Mouse (Mus musculus): ENCODE data around the gene Cep57l1.
"Not testable (repeated sequence)": the region's sequence is repeated elsewhere in the genome, so short reads cannot be mapped to it uniquely, and the experiment has no call there.

Gene Cep57l1

DNA sequence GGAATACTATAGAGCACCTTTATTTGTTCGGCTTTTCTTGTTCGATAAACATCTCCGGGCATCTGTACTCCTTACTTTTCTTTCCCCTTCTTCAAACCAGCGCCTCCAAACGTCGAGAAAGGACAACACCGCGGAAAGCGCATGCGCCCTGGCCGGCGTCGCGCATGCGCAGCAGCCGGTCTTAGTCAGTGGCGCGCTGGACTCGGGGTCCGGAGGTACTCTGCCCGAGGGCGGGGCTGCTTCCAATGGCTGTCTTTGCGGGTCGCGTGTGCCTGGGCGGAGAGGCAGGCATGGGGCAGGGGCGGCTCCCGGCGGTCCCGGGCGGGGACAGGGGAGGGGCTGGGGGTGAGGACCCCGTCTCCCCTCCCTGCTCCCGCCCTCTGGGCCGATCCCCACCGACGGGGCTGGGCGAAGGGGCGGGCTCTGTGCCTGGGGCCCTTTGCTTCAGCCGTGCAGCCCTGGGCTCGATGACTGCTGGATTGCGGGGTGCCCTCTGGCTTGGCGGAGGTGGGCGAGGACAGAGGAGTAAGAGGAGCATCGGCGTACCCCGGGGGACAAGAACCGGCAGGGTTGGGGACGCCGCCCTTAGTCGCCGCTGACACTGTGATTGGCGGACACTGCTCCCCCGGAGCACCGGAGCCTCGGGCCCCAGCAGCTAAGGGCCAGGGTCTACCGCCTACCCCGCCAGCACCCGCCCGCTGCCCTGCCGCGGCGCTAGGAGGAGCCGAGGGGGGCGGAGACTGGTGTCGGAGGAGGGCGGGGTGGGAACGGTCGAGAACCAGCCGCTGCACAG is at the start of gene Cep57l1, which contains the start of gene Sesn1:
Gene Cep57l1, minus strand, starts transcription at position 101 of the 793 bp plus-strand sequence.
Gene Sesn1, plus strand, starts transcription at position 165 of the 793 bp plus-strand sequence.
- peak; percentile 90 to 94 for DNase-seq (ENCODE audit: low spot score in 2 of 2)

DNA sequence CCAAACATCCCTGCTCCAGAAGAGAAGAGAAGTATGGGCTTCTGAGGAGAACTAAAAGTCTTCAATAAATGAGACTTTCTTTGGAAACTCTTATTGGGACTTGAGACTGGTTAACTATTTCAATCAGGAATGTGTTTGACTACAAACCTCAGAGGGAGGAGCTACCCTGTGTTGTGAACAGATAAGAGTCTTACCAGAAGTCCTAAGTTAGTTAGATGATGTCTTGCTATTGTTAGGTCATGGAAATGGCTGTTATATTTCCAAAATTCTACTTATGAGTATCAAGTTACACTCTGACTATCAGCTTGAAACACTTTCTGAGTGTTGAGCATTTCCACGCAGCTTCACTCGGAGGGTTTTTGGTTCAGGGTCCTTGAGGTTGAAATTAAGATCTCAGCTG is 39.0 kb upstream of the Cep57l1 start:
- DNase-seq (ENCODE audit: low spot score in 2 of 2): no peak

DNA sequence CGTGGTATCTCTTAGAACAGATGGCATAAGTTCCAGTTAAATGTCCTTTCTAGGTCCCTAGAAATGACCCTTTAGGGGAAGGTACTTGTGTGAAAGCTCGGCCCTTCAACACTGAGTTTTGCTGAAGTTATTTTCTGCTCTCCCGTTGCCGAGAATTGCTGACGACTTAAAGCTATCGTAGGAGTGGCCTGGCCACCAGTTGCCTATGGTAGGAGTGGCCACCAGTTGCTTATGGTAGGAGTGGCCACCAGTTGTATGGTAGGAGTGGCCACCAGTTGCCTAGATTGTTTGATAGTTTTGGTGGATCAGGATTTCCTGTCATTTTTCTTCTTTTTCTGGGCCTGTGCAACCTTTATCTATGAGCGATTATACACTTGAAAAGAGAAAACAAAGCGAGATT is 38.1 kb upstream of the Cep57l1 start:
- DNase-seq (ENCODE audit: low spot score in 2 of 2): no peak

DNA sequence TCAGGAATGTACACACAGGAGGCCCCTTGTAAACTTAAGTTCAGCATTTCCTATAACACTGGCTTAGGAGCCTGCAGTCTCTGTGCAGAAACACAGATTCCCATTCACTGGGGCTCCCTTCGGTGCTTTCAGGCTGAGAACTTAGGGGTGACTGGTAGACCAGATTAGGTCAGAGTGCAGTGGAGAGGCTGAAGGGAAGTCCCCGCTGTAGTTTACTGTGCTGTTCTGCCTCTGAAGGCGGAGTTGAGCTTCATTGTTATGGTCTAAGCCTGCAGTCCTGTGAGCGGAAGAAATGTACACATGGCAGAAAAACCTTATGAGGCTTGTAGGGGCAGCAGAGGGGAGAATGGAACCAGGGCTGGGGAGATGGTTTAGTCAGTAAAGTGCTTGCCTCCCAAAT is 29.2 kb upstream of the Cep57l1 start:
- DNase-seq (ENCODE audit: low spot score in 2 of 2): no peak

DNA sequence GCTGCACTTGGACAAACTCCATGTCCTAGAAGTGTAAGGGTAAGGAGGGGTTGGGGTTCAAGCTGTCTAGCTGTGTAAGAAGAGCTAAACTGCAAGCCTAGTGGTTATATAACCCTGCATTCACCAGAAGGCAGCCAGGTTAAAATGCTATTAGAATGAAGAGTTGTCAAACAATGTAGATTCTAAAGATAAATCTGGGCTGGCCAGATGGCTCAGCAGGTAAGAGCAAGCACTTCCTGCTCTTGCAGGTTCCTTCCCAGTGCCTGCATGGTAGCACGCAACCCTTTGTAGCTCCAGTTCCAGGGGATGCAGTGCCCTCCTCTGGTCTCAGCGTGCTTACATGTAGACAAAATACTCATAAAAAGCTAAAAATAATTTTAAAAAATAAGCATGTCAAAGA is 24.5 kb upstream of the Cep57l1 start:
- DNase-seq (ENCODE audit: low spot score in 2 of 2): no peak

DNA sequence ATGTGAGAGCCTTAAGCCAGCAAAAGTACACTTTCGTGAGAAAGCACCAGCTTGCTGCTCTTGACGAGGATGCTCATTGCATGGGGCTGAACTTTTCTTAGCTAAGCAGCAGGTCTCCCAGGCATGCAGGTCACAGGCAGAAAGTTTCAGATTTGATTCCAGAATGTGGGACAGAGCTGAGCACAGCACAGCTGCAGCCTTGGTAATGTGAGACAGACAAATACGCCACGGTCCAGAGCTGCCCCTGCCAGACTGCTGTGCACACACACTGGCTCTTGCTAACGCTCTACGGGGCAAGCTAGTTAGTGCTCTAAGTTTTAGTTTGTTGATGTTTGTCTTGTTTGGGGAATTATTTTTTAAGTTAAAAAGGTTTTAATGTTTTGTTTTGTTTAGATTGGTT is 22.5 kb upstream of the Cep57l1 start:
- no peak for DNase-seq (ENCODE audit: low spot score in 2 of 2)

DNA sequence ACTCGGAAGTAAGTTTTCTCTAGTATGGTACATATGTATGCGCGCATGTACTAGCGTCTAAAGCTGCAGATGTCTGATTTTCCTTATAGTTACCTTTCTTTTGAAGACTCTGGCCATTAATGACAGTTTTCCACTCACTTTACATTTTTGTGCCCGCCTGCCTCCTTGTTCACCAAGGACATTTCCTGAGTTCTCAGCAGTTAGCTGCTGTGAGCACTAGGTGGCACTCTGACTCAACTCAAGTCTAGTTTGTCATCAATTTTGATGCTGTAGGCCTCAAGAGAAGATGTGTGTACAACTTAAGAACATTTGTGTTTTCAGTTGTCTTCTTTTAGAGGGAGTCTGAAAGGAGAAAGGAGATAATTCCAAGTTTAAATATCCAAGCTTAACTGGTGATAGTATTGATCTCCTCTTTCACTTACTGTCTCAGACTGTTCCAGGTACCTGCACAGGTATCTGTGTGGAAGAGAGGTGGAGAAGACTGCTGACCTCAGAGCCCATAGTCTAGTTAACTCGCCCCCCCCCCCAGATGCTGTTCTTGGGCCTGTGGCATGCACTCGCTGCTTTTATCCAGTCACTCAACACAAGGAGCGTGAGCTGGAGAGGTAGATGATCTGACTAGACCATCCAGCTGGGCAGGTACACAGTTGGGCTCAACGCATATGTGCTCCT is 21.3 kb upstream of the Cep57l1 start:
- peak in 1 of 2 experiments; percentile 70 for DNase-seq (ENCODE audit: low spot score in 2 of 2)

DNA sequence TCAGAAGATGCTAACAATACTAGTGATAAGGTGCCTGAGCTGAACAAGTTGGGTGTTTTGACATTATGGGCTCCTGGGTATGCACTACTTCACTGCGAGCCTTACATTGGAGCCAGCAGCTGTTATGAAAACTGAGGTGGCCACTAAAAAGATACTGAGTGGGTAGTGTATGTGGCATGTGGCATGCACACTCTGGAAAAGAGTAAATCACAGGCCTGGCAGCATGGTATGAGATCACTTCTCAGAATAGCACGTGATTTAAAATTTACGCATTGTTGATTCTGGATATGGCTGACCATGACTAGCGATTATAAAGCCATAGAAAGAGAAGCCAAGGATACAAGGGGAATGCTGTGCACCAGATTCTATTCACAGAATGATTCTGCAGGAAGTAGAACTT is 20.8 kb upstream of the Cep57l1 start:
- DNase-seq (ENCODE audit: low spot score in 2 of 2): no peak

DNA sequence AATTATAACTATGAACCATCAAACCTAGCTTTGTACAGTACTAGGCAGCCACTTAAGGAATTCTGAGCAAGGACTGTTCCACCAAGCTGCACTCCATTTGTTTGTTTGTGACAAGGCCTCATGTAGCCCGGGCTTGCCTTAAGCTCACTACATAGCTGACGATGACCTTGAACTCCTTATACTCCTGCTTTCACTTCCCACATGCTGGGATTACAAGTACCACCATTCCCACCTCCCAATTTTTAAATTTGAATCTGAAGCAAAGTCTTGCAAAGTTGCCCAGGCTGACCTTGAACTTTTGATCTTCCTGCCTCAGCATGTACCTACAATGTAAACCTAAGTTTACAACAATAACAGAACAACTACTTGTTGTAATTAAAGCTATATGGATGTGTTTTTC is 20.3 kb upstream of the Cep57l1 start:
- DNase-seq (ENCODE audit: low spot score in 2 of 2): no peak

DNA sequence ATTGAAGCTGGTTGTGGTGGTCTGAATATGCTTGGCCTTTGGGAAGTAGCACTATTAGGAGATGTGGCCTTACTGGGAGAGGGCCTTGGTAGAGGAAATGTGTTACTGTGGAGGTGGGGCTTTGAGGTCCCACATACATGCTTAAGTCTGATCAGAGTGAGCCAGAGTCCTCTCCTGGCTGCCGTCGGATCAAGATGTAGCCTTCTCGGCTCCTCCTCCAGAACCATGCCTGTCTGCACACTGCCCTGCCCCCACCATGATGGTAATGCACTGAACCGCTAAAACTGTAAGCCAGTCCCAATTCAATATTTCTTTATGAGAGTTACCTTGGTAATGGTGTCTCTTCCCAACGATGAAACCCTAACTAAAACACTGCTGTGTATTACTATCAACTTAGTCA is 19.5 kb upstream of the Cep57l1 start:
- DNase-seq (ENCODE audit: low spot score in 2 of 2): no peak

DNA sequence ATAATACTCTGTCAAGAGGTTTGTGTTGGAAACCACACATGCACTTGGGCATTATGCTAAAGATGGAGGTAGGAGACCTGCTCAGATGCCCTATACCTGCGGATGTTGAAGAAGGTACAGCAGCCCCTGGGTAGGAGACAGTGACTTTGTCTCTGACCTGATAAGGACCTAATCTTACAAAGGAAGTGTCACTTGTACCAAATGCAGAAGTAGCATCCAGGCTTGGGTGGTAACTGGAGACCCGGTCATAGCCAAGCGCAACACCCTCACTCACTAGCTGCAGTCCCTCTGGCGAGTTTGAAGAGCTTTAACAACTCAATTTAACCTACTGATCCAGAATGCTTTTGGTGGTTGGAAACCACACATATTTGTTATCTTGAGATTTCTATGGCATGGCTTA is 18.1 kb upstream of the Cep57l1 start:
- DNase-seq (ENCODE audit: low spot score in 2 of 2): no peak

DNA sequence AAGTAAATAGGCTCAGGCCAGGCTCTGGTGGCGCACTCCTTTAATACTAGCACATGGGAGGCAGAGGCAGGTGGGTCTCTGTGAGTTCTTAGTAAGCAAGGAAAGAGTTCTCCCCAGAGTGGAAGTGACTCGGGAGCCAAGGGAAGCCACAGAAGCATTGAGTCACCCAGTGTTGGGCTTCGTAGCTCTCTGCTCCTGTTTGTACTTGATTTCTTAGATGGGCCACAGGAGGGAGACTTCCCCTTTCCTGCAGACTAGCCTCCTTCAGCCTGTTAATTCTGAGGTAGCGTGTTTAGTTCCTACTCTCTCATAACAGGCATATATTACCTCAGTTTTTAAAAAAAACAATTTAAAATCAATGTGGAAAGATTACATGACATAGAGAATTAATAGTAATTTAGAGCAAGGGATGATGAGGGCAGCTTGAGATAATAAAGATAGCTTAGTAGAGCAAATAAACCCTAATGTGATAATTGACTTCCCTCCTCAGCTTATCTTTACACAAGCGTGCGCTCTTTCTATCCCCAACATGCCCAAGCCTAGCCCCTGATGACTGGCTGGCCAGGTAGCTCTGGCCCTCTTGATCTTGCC is 16.9 kb upstream of the Cep57l1 start:
- DNase-seq (ENCODE audit: low spot score in 2 of 2): no peak

DNA sequence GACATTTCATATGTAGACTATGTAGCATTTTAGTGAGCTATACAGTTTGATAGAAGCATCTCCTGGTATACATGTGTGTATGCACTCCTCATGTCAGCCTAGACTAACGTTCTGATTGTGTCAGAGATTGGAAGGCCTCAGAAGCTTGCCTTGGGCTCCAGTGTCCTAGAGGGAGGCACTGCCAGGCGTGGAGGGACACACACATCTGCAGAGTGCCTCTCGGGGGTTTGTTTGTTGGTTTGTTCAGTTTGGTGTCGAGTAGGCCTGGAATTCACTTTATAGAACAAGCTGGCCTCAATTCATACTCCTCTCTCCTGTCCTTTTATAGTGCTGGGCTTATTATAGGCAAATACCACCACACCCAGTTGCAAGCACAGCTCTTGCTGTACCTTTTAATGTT is 16.3 kb upstream of the Cep57l1 start:
- DNase-seq (ENCODE audit: low spot score in 2 of 2): no peak

DNA sequence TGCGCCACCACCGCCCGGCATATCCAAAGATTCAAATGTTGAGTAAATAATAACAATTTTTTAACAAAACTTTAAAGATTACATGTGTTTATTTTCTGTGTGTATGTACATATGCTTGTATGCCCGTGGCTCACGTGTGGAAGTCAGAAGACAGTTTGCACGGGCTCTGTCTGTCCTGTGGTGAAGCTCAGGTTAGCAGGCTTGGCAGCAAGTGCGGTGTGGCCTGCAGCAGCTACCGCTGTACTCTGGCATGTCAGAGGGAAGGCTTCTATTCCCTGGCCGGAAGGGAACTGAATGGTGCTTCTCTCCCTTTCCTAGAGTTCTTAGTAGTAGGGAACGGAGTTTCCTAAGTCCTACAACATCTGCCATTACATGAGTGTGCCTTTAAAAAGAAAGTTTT is 15.4 kb upstream of the Cep57l1 start:
- DNase-seq (ENCODE audit: low spot score in 2 of 2): no peak

DNA sequence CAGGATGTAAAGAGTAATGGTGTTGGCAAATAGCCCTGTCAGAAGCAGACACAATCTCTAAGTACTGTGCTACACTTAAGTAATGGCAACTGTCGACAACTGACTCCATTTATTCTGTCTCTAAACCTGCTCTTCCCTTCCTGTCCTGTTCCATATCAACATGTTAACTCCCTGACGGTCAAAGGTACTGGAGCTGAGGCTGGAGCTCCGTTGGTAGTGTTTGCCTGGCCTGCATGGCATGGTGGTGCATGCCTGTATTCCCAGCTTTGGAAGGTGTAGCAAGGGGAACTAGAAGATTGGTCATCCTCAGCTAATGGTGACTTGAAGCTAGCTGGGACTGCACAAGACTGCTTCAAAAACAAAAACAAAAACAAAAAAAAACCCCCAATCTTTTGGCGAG is 14.2 kb upstream of the Cep57l1 start:
- DNase-seq (ENCODE audit: low spot score in 2 of 2): no peak

DNA sequence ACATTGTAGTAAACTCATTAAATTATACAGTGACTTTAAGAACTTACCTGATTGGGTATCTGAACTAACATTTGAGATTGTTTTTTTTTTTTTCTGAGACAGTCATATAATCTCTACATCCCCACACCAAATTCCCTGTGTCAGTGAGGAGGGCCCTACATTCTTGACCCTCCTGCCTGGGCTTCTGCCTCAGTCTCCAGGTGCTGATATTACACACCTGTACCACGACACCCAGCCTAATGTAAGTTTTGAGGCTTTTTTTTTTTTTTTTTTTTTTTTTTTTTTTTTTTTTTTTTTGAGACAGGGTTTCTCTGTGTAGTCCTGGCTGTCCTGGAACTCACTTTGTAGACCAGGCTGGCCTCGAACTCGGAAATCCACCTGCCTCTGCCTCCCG is 13.6 kb upstream of the Cep57l1 start:
- not testable (repeated sequence) for DNase-seq (ENCODE audit: low spot score in 2 of 2)

DNA sequence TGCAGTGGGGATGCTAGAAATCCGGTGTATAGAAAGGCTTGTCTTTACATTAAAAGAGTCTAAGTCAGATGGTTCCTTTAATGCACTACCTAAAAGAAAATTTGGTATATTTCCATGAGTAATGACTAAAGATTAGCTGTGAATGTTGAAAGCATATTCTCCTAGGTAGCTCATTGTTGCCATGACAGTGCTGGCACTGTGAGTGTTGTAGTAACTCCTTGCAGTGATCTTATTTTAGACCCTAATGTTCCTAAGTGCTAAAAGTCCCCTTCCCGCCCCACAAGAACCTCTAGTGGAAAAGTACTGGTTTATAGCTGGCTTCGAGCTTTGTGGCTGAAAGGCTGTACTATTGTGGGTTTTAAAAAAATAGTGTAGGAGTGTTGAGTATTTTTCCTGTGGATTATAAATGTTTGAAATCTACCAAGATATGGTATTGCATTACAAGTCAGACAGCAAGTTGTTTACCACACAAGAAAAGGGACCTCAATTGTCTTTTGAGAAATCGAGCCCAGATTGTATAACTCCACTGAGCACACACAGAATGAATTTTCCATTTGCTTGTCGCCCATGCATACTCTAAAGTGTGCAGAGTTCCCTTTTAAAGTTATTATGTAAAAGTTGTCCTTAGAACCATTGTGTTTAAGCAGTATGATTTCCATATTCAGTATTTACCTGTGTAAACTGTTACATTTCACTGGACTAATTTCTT is 13.1 kb upstream of the Cep57l1 start:
- DNase-seq (ENCODE audit: low spot score in 2 of 2): no peak

DNA sequence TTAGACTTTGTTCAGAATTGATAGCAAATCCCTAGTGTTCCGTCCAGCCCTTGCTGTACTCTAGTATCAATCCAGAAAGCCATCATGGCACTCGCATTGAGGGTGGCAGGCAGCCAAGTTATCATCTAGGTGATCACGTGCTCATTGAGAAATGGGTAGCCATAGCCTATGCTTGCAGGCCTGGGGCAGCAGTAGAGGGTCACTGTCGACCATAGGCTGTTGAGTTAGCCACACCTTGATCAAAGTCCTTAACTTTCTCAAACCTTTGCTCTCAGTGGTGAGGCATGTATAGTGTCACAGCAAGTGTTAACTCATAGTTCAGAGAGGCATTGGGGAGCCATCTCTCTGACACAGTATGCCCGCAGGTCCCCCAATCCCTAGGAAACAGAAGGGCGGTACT is 11.5 kb upstream of the Cep57l1 start:
- DNase-seq (ENCODE audit: low spot score in 2 of 2): no peak

DNA sequence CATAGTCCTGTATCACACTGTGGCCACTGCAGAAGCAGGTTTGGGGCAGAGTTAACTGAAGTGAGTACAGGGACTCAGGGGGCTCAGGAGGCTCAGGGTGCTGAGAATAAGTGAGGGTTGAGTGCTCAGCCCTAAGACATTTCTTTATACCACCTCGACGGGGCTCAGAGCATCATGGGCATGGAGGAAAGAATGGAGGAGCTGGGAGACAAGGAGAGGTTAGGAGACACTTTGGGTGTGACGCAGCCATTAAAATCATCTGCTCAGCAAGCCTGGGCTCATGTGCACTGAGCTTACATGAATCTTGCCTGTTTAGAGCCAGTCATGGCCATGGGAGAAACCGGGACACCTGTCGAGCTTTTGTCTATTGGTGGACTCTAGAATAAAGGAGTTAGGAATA is 10.7 kb upstream of the Cep57l1 start:
- DNase-seq (ENCODE audit: low spot score in 2 of 2): no peak

DNA sequence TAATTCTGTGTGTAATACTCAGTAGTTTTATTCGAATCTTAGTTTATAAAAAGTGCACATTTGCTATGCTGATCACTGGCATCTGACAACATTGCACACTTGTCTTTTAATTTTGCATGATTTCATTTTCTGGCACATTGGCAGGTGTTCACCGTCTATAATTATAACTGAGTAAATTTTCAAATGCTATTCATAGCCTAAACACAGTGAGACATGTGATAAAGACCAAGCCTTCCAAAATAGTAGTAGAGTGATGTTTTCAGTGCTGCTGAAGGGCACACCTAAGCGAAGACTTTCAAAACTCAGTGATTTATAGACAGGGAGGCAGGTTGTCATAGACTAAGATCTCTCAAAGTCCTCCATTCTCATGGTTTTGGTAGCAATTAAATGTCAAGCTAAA is 9.6 kb upstream of the Cep57l1 start:
- no peak for DNase-seq (ENCODE audit: low spot score in 2 of 2)

DNA sequence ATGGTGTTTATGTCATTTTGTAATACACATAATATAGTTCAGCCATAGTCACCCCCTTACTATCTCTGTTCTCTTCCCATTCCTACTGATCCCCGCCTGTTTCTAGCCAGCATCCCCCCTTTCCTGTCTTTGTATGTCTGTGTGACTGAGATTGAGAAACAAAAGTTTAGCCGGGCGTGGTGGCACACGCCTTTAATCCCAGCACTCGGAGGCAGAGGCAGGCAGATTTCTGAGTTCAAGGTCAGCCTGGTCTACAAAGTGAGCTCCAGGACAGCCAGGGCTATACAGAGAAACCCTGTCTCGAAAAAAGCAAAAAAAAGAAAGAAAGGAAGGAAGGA is 9.0 kb upstream of the Cep57l1 start:
- not testable (repeated sequence) for DNase-seq (ENCODE audit: low spot score in 2 of 2)

DNA sequence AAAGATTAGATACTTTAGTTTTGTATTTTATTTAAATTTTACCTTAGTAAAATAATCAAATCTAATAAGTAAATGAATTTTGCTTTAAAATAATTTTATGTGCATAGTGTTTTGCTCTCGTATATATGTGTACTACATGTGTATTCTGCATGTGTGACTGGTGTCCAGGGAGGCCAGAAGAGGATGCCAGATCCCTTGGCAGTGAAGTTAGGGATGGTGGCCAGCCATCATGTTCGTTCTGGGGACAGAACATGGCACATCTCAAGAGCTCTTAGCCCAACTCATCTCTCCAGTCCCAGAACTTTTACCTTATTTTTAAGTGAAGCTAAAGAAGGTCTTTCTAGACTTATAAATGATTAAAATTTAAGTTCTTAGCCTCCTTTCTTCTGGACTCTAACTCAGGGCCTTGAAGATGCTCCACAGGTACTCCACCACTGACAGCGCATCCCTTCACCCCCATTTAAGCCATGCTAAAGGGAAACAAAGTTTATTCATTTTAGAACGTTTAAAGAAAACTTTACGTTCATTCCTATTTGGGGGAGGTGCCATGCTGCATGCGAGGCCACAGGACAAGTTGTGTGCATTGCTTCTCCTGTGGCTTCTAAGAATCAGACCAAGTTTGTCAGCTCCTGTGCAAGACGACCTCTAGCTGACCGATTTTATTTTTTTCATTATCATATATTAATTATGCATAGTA is 8.5 kb upstream of the Cep57l1 start:
- DNase-seq (ENCODE audit: low spot score in 2 of 2): no peak

All from heart, adult 9 months (tissue).